Mouse (Mus musculus) Patski (cell line): Measurements from ENCODE around the gene Maf. TPM values are rescaled to one million over a fixed set of nuclear protein-coding genes. Genes with fewer than 3 reads are reported as not detected.

Experiments used
- ATAC-seq: fragments of 100-300 bp; one replicate; pipeline ENCODE4 v1.8.0; 2021
- CTCF ChIA-PET: fragments of 350-600 bp; sonication (Branson Sonifier 250); formaldehyde crosslinking; loops from one replicate; lab custom pipeline; 2022; ENCODE audit warnings: inconsistent platforms; lab: Charles Lee
- POLR2A ChIA-PET: fragments of 350-600 bp; sonication (Branson Sonifier 250); formaldehyde crosslinking; loops from one replicate; lab custom pipeline; 2022; ENCODE audit warnings: antibody characterized with exemption, inconsistent platforms; lab: Charles Lee
- DNase-seq: peaks from one replicate; pipeline ENCODE4 v3.0.0-alpha.2; 2011; ENCODE audit warnings: low read depth, low spot score
- H3K27me3 ChIP-seq: fragments of 371-371 bp; one replicate; pipeline ENCODE4 v1.5.1; 2021
- CTCF ChIP-seq: fragments of 100-300 bp; IDR thresholded peaks from one replicate; pipeline ENCODE4 v1.5.1; 2021
- in situ Hi-C: fragments of 300-500 bp; cut with MboI; formaldehyde crosslinking; loops from 3 replicates; pipeline ENCODE4 v1.11.1; 2018; ENCODE audit warnings: low pct_unique_long_range_greater_than_20kb, mixed read lengths
- polyA plus RNA-seq: library from polyadenylated mRNA; unstranded; gene quantifications from one replicate; pipeline ENCODE4 v1.2.3, GENCODE M21; 2021

Gene Maf
- 37.7 TPM for polyA plus RNA-seq

GRCm38 (mm10) chr8:115707731-115708590, at the start of gene Maf:
Gene Maf, minus strand, starts transcription at chr8:115707794.
- in situ Hi-C loops: loop anchor here (5.0 to 10.0 kb wide), 6 partner anchors 156 to 1171 kb away; no protein-coding TSS in a partner anchor
- peak; percentile 33 for TF ChIP-seq CTCF
- no peaks in the 10 kb centered on the region for H3K27me3 ChIP-seq
- ATAC-seq: peak; percentile 66
- CTCF ChIA-PET: no interaction called here
- peak; percentile 87 for DNase-seq
- POLR2A ChIA-PET: interaction anchor here (1.0 to 1.6 kb wide), 2 partner anchors 51 to 53 kb away, joined by 3 to 10 read pairs; no protein-coding TSS in a partner anchor

- TF ChIP-seq CTCF: no peak
- ChIA-PET CTCF (interaction anchor here (1.3 kb wide), 2 partner anchors 9 to 325 kb away, joined by 3 to 5 read pairs; no protein-coding TSS in a partner anchor), POLR2A (interaction anchor here (0.6 kb wide), 1 partner anchor 456 kb away, joined by 5 read pairs; no protein-coding TSS in a partner anchor)
- peak; percentile 80 for DNase-seq
- H3K27me3 ChIP-seq: no peaks in the 10 kb centered on the region
- peak; percentile 94 for ATAC-seq
- in situ Hi-C loops: no loop called here
Measured at GRCm38 (mm10) chr8:115756965-115757364, 49.4 kb upstream of the Maf start.

GRCm38 (mm10) chr8:115756027-115756426, 48.4 kb upstream of the Maf start:
- DNase-seq (no peak), ATAC-seq (peak; percentile 42)
- no peak for TF ChIP-seq CTCF
- CTCF ChIA-PET: interaction anchor here (1.3 kb wide), 1 partner anchor 10 kb away, joined by 5 read pairs; no protein-coding TSS in a partner anchor
- POLR2A ChIA-PET: interaction anchor here (1.5 kb wide), 1 partner anchor 13 kb away, joined by 3 read pairs; no protein-coding TSS in a partner anchor
- no peaks in the 10 kb centered on the region for H3K27me3 ChIP-seq
- in situ Hi-C loops: no loop called here

GRCm38 (mm10) chr8:115754694-115755093, 47.1 kb upstream of the Maf start:
- in situ Hi-C loops: no loop called here
- ChIA-PET CTCF (no interaction called here), POLR2A (interaction anchor here (1.5 kb wide), 1 partner anchor 12 kb away, joined by 3 read pairs; no protein-coding TSS in a partner anchor)
- no peak for DNase-seq
- no peaks in the 10 kb centered on the region for H3K27me3 ChIP-seq
- TF ChIP-seq CTCF: no peak
- no peak for ATAC-seq

- in situ Hi-C loops: no loop called here
- no peak for TF ChIP-seq CTCF
- H3K27me3 ChIP-seq: no peaks in the 10 kb centered on the region
- ChIA-PET CTCF (interaction anchor here (0.8 kb wide), 1 partner anchor 9 kb away, joined by 3 read pairs; no protein-coding TSS in a partner anchor), POLR2A (no interaction called here)
- ATAC-seq (no peak), DNase-seq (no peak)
Measured at GRCm38 (mm10) chr8:115753801-115754200, 46.2 kb upstream of the Maf start.

GRCm38 (mm10) chr8:115747426-115747825, 39.8 kb upstream of the Maf start:
- in situ Hi-C loops: no loop called here
- ATAC-seq (no peak), DNase-seq (no peak)
- TF ChIP-seq CTCF: no peak
- H3K27me3 ChIP-seq: no peaks in the 10 kb centered on the region
- ChIA-PET POLR2A (no interaction called here), CTCF (no interaction called here)

GRCm38 (mm10) chr8:115745648-115746047, 38.1 kb upstream of the Maf start:
- TF ChIP-seq CTCF: no peak
- POLR2A ChIA-PET: interaction anchor here (0.6 kb wide), 2 partner anchors 34 to 39 kb away, joined by 3 to 4 read pairs; no protein-coding TSS in a partner anchor
- DNase-seq: no peak
- H3K27me3 ChIP-seq: no peaks in the 10 kb centered on the region
- in situ Hi-C loops: no loop called here
- CTCF ChIA-PET: interaction anchor here (0.8 to 0.9 kb wide), 2 partner anchors 8 to 36 kb away, joined by 3 read pairs; no protein-coding TSS in a partner anchor
- ATAC-seq: no peak

GRCm38 (mm10) chr8:115743441-115743840, 35.8 kb upstream of the Maf start:
- ChIA-PET POLR2A (interaction anchor here (0.6 to 0.7 kb wide), 2 partner anchors 12 to 224 kb away, joined by 3 read pairs; no protein-coding TSS in a partner anchor), CTCF (interaction anchor here (1.3 kb wide), 1 partner anchor 9 kb away, joined by 5 read pairs; no protein-coding TSS in a partner anchor)
- DNase-seq (no peak), ATAC-seq (no peak)
- no peak for TF ChIP-seq CTCF
- in situ Hi-C loops: no loop called here
- no peaks in the 10 kb centered on the region for H3K27me3 ChIP-seq

- ATAC-seq (no peak), DNase-seq (no peak)
- no peaks in the 10 kb centered on the region for H3K27me3 ChIP-seq
- ChIA-PET POLR2A (interaction anchor here (0.6 to 0.7 kb wide), 2 partner anchors 13 to 223 kb away, joined by 3 read pairs; no protein-coding TSS in a partner anchor), CTCF (interaction anchor here (1.2 kb wide), 1 partner anchor 11 kb away, joined by 4 read pairs; no protein-coding TSS in a partner anchor)
- in situ Hi-C loops: no loop called here
- no peak for TF ChIP-seq CTCF
Measured at GRCm38 (mm10) chr8:115742646-115743045, 35.1 kb upstream of the Maf start.

GRCm38 (mm10) chr8:115741964-115742363, 34.4 kb upstream of the Maf start:
- in situ Hi-C loops: no loop called here
- no peaks in the 10 kb centered on the region for H3K27me3 ChIP-seq
- ATAC-seq (no peak), DNase-seq (no peak)
- no peak for TF ChIP-seq CTCF
- ChIA-PET CTCF (interaction anchor here (1.2 kb wide), 1 partner anchor 11 kb away, joined by 4 read pairs; no protein-coding TSS in a partner anchor), POLR2A (no interaction called here)
